25 mouse cellular contexts compared by ENCODE assay signal in genomic region chr13:51391359-51391916, GRCm38 (mm10). TPM values are rescaled to one million over a fixed set of nuclear protein-coding genes. Genes with fewer than 3 reads are reported as not detected.
DNase-seq lines count a peak whose midpoint lies in the region; ATAC-seq and TF ChIP-seq lines count a peak whose summit lies in the region.
"Had no signal": no experiment of that assay in that cellular context is flagged by ENCODE, and none has a peak within 500 bp of the region (broad histone marks: within the 10 kb centered on the region; RNA-seq: fewer than 3 reads in every experiment).

No protein-coding gene starts in this region.

- H3K4me1 ChIP-seq in forebrain, embryonic 10.5 days: peaks cover 38% of the 10 kb centered on the region
- H3K4me1 ChIP-seq in forebrain, embryonic 13.5 days: no peaks in the 10 kb centered on the region
- H3K4me1 ChIP-seq in lung, embryonic 16.5 days (replicated peaks; ENCODE audit: control insufficient read depth, insufficient read depth, low read length): no peaks in the 10 kb centered on the region
- no peaks in the 10 kb centered on the region for H3K4me1 ChIP-seq in lung, adult 2 months (ENCODE audit: control insufficient read depth, insufficient read depth, low read length)
- H3K4me1 ChIP-seq in intestine, embryonic 15.5 days (replicated peaks): no peaks in the 10 kb centered on the region
- H3K4me1 ChIP-seq: stomach, embryonic 15.5 days had no signal

- H3K27me3 ChIP-seq in forebrain, embryonic 10.5 days (ENCODE audit: poor library complexity, severe bottlenecking): no peaks in the 10 kb centered on the region
- no peaks in the 10 kb centered on the region for H3K27me3 ChIP-seq in forebrain, embryonic 13.5 days
- no peaks in the 10 kb centered on the region for H3K27me3 ChIP-seq in lung, embryonic 16.5 days (ENCODE audit: control insufficient read depth, insufficient read depth, low read depth, low read length)
- no peaks in the 10 kb centered on the region for H3K27me3 ChIP-seq in intestine, embryonic 15.5 days (replicated peaks)
- H3K27me3 ChIP-seq: hindbrain, embryonic 12.5 days; limb, embryonic 15.5 days; stomach, embryonic 15.5 days had no signal

- no peak overlapping the region for H3K4me2 ChIP-seq in forebrain, embryonic 13.5 days
- H3K4me2 ChIP-seq in lung, embryonic 16.5 days (ENCODE audit: low read depth, low read length): no peak overlapping the region
- no peak overlapping the region for H3K4me2 ChIP-seq in intestine, embryonic 15.5 days (replicated peaks)
- H3K4me2 ChIP-seq: hindbrain, embryonic 12.5 days; limb, embryonic 15.5 days; stomach, embryonic 15.5 days had no signal

- 91% methylated on average over 6 of the region's 6 CpGs for WGBS in forebrain, embryonic 10.5 days
- WGBS in forebrain, embryonic 13.5 days: 92% methylated on average over 6 of the region's 6 CpGs
- 83% methylated on average over 6 of the region's 6 CpGs for WGBS in lung, embryonic 16.5 days
- WGBS in lung, adult 2 months: 74% methylated on average over 6 of the region's 6 CpGs
- 89% methylated on average over 6 of the region's 6 CpGs for WGBS in intestine, embryonic 15.5 days

- DNase-seq in forebrain, embryonic 10.5 days (ENCODE audit: extremely low spot score, low spot score): no peak
- DNase-seq in lung, adult 2 months: no peak
- peak; percentile 38 for DNase-seq in induced T-regulatory cell, adult 2 months (ENCODE audit: low read depth)
- DNase-seq in lung, adult 18-20 months: no peak
- DNase-seq: adrenal gland, postnatal 25 days; cerebellum, adult 2 months; cerebellum, postnatal 14 days; gastrocnemius, postnatal 10 days; heart, postnatal 14 days; kidney, adult 8-10 months; kidney, postnatal 10 days; layer of hippocampus, postnatal 36 days; left cerebral cortex, postnatal 4 days; midbrain, embryonic 14.5 days; right cerebral cortex, postnatal 14 days had no signal

- no peak for TF ChIP-seq CTCF in lung, adult 2 months (IDR thresholded peaks at IDR 0.05; ENCODE audit: insufficient read depth, low read length)

- no peak for TF ChIP-seq POLR2A in lung, adult 2 months (IDR thresholded peaks at IDR 0.05; ENCODE audit: borderline replicate concordance, extremely low read depth, low read depth, low read length)

- H3K36me3 ChIP-seq in forebrain, embryonic 10.5 days (replicated peaks): peaks cover 5% of the 10 kb centered on the region; the same call in 1 of the 2 replicates
- no peaks in the 10 kb centered on the region for H3K36me3 ChIP-seq in forebrain, embryonic 13.5 days (ENCODE audit: poor library complexity, severe bottlenecking)
- no peaks in the 10 kb centered on the region for H3K36me3 ChIP-seq in lung, embryonic 16.5 days (ENCODE audit: control insufficient read depth, insufficient read depth, low read length)
- H3K36me3 ChIP-seq in intestine, embryonic 15.5 days: no peaks in the 10 kb centered on the region
- H3K36me3 ChIP-seq: limb, embryonic 15.5 days; stomach, embryonic 15.5 days had no signal

- H3K4me3 ChIP-seq in forebrain, embryonic 10.5 days: no peak overlapping the region
- H3K4me3 ChIP-seq in forebrain, embryonic 13.5 days: no peak overlapping the region
- no peak overlapping the region for H3K4me3 ChIP-seq in lung, embryonic 16.5 days (ENCODE audit: low read length)
- H3K4me3 ChIP-seq in lung, adult 2 months (replicated peaks; ENCODE audit: extremely low read depth, low read depth, low read length): no peak overlapping the region
- no peak overlapping the region for H3K4me3 ChIP-seq in intestine, embryonic 15.5 days (replicated peaks)
- H3K4me3 ChIP-seq: hindbrain, embryonic 12.5 days; limb, embryonic 15.5 days; stomach, embryonic 15.5 days had no signal

- H3K9ac ChIP-seq in forebrain, embryonic 13.5 days: no peak overlapping the region
- no peak overlapping the region for H3K9ac ChIP-seq in lung, embryonic 16.5 days (ENCODE audit: low read length)
- no peak overlapping the region for H3K9ac ChIP-seq in intestine, embryonic 15.5 days
- H3K9ac ChIP-seq: hindbrain, embryonic 12.5 days; limb, embryonic 15.5 days; liver, embryonic 14.5 days; stomach, embryonic 15.5 days had no signal

- H3K27ac ChIP-seq in forebrain, embryonic 10.5 days: peak overlapping the region; percentile 59; the same call in 1 of the 2 replicates
- no peak overlapping the region for H3K27ac ChIP-seq in forebrain, embryonic 13.5 days
- H3K27ac ChIP-seq in lung, embryonic 16.5 days (ENCODE audit: low read length): no peak overlapping the region
- H3K27ac ChIP-seq in intestine, embryonic 15.5 days: no peak overlapping the region
- H3K27ac ChIP-seq: hindbrain, embryonic 12.5 days; liver, embryonic 14.5 days; macrophage; stomach, embryonic 15.5 days had no signal

- ATAC-seq in forebrain, embryonic 13.5 days: no peak
- ATAC-seq in lung, embryonic 16.5 days (ENCODE audit: low read depth): peak; percentile 15; the same call in 1 of the 2 replicates
- ATAC-seq in CD4-positive, CD25-positive, alpha-beta regulatory T cell, adult 4 months: peak; percentile 29
- no peak for ATAC-seq in intestine, embryonic 15.5 days
- ATAC-seq: lung, postnatal 0 days had no signal

- peaks cover 11% of the 10 kb centered on the region for H3K9me3 ChIP-seq in forebrain, embryonic 10.5 days
- peaks cover 9% of the 10 kb centered on the region; the same call in 1 of the 2 replicates for H3K9me3 ChIP-seq in forebrain, embryonic 13.5 days (replicated peaks)
- peaks cover 8% of the 10 kb centered on the region; the same call in 1 of the 2 replicates for H3K9me3 ChIP-seq in lung, embryonic 16.5 days (ENCODE audit: control insufficient read depth, low read length)
- no peaks in the 10 kb centered on the region for H3K9me3 ChIP-seq in intestine, embryonic 15.5 days
- H3K9me3 ChIP-seq: limb, embryonic 15.5 days; stomach, embryonic 15.5 days had no signal

RNA-seq across cellular contexts. Expression of gene S1pr3, which starts 17.0 kb away (rescaled TPM):
- 50.4 and 53.9 TPM in 2 replicates for polyA plus RNA-seq in forebrain, embryonic 10.5 days (2016; fragmentation: Nextera tagmentation; extraction: Ambion mirVana)
- 8.5 and 9.2 TPM in 2 replicates for polyA plus RNA-seq in forebrain, embryonic 13.5 days (2015; fragmentation: Nextera tagmentation; extraction: Ambion mirVana)
- 109 and 117 TPM in 2 replicates for polyA plus RNA-seq in lung, embryonic 16.5 days (2015; fragmentation: Nextera tagmentation; extraction: Ambion mirVana)
- 38.6 and 51.1 TPM in 2 replicates for polyA plus RNA-seq in lung, adult 2 months (2012; rRNA removed)
- not detected for polyA plus RNA-seq in CD4-positive, CD25-positive, alpha-beta regulatory T cell, adult 4 months (2017; shearing (Covaris generic))
- 42.3 and 46.6 TPM in 2 replicates for polyA plus RNA-seq in intestine, embryonic 15.5 days (2015; fragmentation: Nextera tagmentation; extraction: Ambion mirVana)
- polyA plus RNA-seq: macrophage had no signal

Comparison
In these comparisons a context has a peak if more than half of its experiments do, and no peak if none do; other contexts are left out.
1. ATAC-seq: peak in lung, embryonic 16.5 days (single experiment) and CD4-positive, CD25-positive, alpha-beta regulatory T cell, adult 4 months (single experiment); none in forebrain, embryonic 13.5 days (single experiment) and intestine, embryonic 15.5 days (single experiment).